Mouse (Mus musculus): ENCODE results near the gene Adamts5. TPM values are rescaled to one million over a fixed set of nuclear protein-coding genes. Genes with fewer than 3 reads are reported as not detected.

Adamts5 gene
- total RNA-seq, 2 experiments from 2014 or later, result 8.3 to 11.2 TPM

DNA sequence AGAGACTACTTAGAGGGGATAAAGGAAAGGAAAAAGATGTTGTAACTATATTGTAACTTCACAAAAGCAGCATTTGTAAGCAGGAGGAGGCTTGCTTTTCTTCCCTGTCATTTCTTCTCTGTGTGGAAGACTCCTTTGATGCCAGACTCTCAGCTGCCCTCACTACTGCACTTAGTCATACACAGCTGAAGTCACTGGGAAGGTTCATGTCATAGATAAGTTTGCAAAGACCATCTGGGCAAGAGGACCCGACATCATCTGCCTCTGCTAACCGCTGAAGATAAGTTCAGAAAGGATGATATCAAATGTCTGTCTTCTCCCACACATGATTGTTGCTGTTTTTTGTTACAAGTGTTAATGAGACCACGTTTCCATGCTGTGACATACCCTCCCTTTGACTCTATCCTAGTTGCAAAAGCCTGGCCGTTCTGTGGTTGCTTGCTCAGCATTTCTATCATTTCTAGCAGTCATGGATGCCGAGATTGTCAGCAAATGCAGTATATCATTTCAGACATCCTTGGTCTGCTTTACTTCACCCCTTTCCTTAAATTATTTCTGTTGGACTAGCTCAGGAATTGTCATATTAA is 79.2 kb downstream of the Adamts5 start:
- no peak for DNase-seq

DNA sequence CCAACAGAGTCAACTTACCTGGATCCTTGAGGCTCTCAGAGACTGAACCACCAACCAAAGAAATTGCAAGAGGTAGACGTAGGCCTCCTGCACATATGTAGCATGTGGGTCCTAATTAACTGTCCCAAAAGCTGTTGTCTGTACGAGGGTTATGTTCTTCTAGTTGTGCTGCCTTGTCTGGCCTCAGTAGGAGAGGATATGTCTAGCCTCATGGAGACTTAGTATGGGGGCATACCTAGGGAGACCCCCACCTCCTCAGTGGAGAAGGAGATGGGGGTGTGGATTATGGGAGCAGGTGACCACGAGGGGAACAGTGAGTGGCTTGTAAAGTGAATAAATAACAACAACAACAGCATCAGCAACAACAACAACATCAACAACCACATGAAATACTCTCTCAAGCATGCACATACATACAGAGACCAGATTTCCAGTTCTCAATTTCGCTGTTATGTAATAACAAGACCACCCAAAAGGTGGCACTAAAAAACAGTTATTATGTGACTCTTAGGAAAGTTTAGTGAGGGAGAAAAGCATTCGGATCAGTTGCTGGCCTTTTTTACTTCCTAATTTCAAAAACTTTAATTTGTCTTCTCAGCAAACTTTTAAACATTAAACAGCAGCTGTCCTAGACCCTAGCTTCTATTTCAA is 81.7 kb downstream of the Adamts5 start:
- DNase-seq, result no peak

DNA sequence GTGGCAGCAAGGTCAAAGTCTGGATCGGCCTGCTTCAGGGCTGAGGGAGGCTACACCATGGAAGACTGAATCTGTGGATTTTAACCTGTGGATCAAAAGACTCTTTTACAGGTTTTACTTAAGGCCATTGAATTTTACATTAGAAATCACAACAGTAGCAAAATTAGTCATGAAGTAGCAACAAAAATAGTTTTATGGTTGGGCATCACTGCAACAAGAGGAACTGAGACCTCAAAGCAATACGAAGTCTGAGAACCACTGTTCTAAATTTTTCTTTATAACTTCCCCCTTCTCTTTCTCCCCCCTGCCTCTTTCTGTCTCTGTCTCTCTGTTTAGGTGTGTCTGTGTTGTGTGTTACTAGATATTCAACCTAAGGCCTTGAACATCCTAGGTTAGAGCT is 87.5 kb downstream of the Adamts5 start:
- DNase-seq, result no peak

DNA sequence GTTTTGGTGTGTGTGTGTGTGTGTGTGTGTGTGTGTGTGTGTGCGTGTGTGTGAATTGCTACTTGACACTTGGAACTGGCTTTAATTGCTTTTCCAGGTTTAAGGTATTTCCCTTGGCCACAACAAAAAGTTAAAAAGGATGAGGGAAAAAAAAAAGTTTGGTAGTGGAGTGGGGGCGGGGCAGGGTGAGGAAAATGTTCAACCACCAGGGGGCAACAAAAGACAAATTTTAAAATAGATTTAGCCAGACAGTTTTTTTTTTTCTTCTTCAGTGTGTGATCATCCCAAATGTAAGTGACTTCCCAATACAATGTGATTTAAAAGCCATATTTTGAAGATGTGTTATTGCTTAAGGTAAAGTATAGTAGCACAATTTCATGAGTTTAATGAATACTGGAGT is 94.0 kb downstream of the Adamts5 start:
- DNase-seq, result peak; percentile 51 to 67

DNA sequence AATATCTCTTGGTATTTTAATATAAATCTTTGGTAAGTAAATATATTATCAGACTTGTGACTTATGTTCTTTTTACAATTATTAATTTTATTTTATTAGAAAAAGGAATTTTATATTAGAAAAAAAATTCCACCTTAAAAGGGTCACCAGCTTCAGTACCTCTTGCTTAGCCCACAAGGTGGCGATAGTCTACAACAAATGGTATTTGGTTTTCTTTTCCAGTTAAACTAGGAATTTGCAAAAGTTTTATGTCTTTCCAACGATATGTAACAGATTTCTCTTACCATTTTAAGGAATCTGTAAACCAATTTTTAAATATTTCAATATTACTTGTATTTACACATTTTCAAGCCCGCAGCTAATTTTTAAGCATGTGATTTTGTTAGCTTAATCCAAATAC is 94.6 kb downstream of the Adamts5 start:
- peak; percentile 27 to 69 for DNase-seq

Other genes with a start within 250 kb of the Adamts5 start
- 10 to 100 TPM; 23.8 to 48.1 TPM for gene Adamts1, start 98.7 kb downstream of the Adamts5 start, total RNA-seq (2021)